Mouse (Mus musculus) lung, postnatal 0 days (tissue): ENCODE measurements at regions not wholly inside any gene's neighbourhood (a gene's known extent, or its start where the extent isn't known, plus 50 kb on each side); places are given as distances from the start of the nearest gene placed in this dataset.
A peak's percentile ranks its signal among the peaks of the same experiment; 100 is the strongest.

Experiments used
- ATAC-seq: fragments of 200-750 bp; cut with Nextera tagmentation; 2 replicates; pipeline ENCODE4 v1.8.0; 2017; ENCODE audit warnings: moderate library complexity
- DNase-seq: peaks from one replicate; pipeline ENCODE4 v3.0.0-alpha.2; 2016; ENCODE audit warnings: low spot score
- H3K27ac ChIP-seq: fragments of 300-500 bp; sonication (generic); 2 replicates; pipeline ENCODE4 v1.5.1; 2014; ENCODE audit warnings: antibody characterized with exemption, mild to moderate bottlenecking, low read length, mixed read lengths
- H3K27me3 ChIP-seq: fragments of 300-500 bp; sonication (generic); replicated peaks from 2 replicates; pipeline ENCODE4 v1.6.1; 2014; ENCODE audit warnings: low read length, mixed read lengths; ENCODE audit not compliant: insufficient read depth
- H3K36me3 ChIP-seq: fragments of 300-500 bp; sonication (generic); 2 replicates; pipeline ENCODE4 v1.6.1; 2014; ENCODE audit warnings: low read length, mixed read lengths; ENCODE audit not compliant: insufficient read depth
- H3K4me1 ChIP-seq: fragments of 300-500 bp; sonication (generic); 2 replicates; pipeline ENCODE4 v1.6.1; 2014; ENCODE audit warnings: antibody characterized with exemption, low read depth, low read length, mixed read lengths; ENCODE audit not compliant: insufficient read depth
- H3K4me2 ChIP-seq: fragments of 300-500 bp; sonication (generic); replicated peaks from 2 replicates; pipeline ENCODE4 v1.6.1; 2014; ENCODE audit warnings: low read depth, mild to moderate bottlenecking, low read length, moderate library complexity, mixed read lengths
- H3K4me3 ChIP-seq: fragments of 300-500 bp; sonication (generic); 2 replicates; pipeline ENCODE4 v1.5.1; 2014; ENCODE audit warnings: low read depth, low read length
- H3K9ac ChIP-seq: fragments of 300-500 bp; sonication (generic); replicated peaks from 2 replicates; pipeline ENCODE4 v1.6.1; 2014; ENCODE audit warnings: low read depth, mild to moderate bottlenecking
- H3K9me3 ChIP-seq: fragments of 300-500 bp; sonication (generic); 2 replicates; pipeline ENCODE4 v1.6.1; 2016; ENCODE audit warnings: low read length, mixed read lengths
- CTCF ChIP-seq: IDR thresholded peaks from 2 replicates; pipeline ENCODE4 v1.5.1; 2016; ENCODE audit warnings: antibody characterized with exemption, mild to moderate bottlenecking
- EP300 ChIP-seq: IDR thresholded peaks from 2 replicates; pipeline ENCODE4 v1.6.1; 2016; ENCODE audit warnings: antibody characterized with exemption, mild to moderate bottlenecking, control low read depth
- WGBS: fragments of 180-500 bp; shearing (Covaris S2); extraction: QIAGEN DNeasy Blood & Tissue Kit; methylation state at CpG from one replicate; pipeline ENCODE4 v1.1.7; 2014; 5-methylcytosine and 5-hydroxymethylcytosine counted together

DNA sequence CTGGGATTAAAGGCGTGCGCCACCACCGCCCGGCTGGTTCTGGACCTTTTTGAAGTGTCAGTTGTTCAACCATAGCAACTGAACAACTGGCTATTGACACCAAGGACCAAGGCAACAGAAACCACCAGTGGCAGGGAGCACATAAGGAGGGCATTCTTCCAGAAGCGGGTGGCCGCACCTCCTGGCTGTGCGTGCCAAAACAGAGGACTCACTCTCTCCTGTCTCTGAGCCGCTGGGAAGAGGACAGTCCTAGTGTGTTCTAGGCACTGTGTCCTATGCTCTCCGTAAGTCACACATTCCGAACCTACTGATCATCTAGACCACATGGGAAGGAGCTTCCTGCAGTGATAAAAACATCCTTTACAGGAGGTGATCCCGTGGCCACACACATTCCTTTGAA is 60.1 kb upstream of the Dlg1 start:
- TF ChIP-seq CTCF (no peak), EP300 (no peak)
- Histone ChIP-seq H3K9ac (no peak overlapping the region), H3K9me3 (no peaks in the 10 kb centered on the region), H3K36me3 (no peaks in the 10 kb centered on the region), H3K4me3 (no peak overlapping the region), H3K27ac (no peak overlapping the region), H3K4me2 (no peak overlapping the region), H3K27me3 (no peaks in the 10 kb centered on the region), H3K4me1 (peaks cover 11% of the 10 kb centered on the region; the same call in 1 of the 2 replicates)
- peak; percentile 20; the same call in 1 of the 2 replicates for ATAC-seq
- 58% methylated on average over 11 of the region's 11 CpGs for WGBS
- peak; percentile 21 for DNase-seq

DNA sequence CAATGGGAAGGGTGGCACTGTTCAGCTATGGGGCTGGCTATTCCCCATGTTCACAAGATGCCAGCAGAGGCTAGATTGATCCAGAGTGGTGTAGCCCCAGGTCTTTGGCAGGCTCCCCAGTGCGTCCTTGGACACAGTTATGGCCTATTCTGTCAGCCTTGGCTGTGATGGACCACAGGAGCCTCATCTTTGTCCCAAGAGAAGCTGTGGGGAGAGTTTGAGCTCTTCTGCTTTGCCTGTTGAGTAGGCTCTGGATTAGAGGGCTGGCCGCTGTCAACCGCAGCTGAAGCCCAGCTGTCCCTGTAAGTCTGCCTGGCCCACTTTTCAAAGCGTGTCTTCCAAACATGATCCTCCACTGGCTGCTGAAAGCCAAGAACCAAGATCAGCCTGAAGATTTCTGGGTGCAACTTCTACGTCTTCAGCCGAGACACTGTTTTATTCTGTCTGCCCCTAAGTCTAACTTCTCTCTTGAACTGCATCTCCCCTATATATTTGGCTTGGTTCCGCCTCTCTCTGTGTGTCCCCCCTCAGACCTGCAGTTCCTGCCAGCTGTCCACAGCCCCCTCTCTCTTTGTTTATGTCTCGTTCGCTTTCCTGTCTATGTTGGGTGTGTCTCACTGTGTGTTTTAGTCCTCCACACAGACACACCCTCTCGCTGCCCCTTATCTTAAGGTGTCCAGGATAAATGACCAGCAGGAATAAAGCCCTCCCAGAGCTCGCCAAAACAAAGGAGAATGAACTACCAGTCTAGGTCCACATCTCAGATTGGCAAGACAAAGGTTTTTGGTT is 56.7 kb upstream of the Dlg1 start:
- H3K36me3 ChIP-seq, result no peaks in the 10 kb centered on the region
- 44% methylated on average over 11 of the region's 11 CpGs for WGBS
- no peak overlapping the region for H3K4me3 ChIP-seq
- peaks cover 11% of the 10 kb centered on the region; the same call in 1 of the 2 replicates for H3K4me1 ChIP-seq
- H3K27me3 ChIP-seq, result no peaks in the 10 kb centered on the region
- ATAC-seq (peak; percentile 81), DNase-seq (peak; percentile 57)
- no peak overlapping the region for H3K9ac ChIP-seq
- TF ChIP-seq CTCF (0 out of 2 replicates have a peak, but pooled peaks have one; percentile 3), EP300 (peak; percentile 68)
- H3K4me2 ChIP-seq, result no peak overlapping the region
- H3K27ac ChIP-seq, result peak overlapping the region; percentile 52
- H3K9me3 ChIP-seq, result no peaks in the 10 kb centered on the region

DNA sequence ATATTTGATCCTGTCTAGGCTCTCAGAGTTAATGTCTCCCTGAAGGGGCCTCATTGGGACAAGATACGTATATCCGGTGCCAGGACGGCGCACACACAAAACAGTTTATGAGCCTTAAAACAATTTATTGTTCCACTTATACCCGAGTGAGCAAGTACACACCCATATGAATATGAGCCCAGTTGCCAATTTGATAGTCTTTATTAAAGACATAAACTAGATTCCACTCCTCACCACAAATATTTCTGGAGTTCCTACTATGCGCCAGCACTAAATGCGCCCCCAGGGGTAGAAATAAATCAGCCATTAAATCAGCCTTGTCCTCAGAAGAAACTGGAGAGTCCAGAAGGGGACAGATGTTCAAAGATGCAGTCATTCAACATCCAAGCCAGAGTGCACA is 54.3 kb upstream of the Dlg1 start:
- H3K27ac ChIP-seq, result no peak overlapping the region
- no peak for TF ChIP-seq EP300
- WGBS, result 78% methylated on average over 7 of the region's 7 CpGs

DNA sequence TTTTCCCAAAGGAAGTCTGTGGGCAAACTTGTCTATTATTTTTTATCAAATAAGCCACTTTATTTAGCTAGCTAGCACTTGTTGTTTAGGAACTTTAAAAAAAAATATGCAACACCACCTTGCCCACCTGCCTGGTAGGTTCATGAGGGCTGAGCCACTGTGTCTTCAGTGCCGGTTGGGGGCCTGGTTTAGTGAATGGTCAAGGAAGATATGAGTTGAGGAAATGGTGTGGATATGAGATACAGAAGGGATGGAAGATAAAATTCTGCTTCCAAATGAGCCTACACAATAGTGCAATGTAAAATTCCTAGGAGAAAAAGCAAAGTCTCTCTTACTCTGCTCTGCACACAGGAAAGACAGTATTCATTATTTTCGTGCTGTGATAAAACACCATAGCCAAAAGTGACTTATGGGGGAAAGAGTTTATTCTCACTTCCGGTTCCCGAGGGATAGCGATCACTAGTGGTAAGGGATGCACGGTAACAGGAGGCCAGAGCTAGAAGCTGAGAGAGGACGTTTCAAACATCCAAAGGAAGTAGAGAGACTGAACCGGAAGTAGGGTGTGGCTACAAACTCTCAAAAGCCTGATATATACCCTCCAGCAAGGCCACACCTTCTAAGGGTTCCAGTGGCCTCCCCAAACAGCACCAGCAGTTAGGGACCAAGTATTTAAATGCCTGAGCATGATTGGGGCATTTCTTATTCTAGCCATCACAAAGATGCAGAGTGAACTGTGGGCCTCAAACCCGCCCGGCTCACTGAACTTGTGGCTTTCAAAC is 53.7 kb upstream of the Dlg1 start:
- DNase-seq, result peak; percentile 41
- Histone ChIP-seq H3K27ac (no peak overlapping the region), H3K9ac (no peak overlapping the region), H3K36me3 (no peaks in the 10 kb centered on the region), H3K4me2 (no peak overlapping the region), H3K9me3 (no peaks in the 10 kb centered on the region), H3K4me3 (no peak overlapping the region), H3K27me3 (no peaks in the 10 kb centered on the region), H3K4me1 (peaks cover 8% of the 10 kb centered on the region; the same call in 1 of the 2 replicates)
- ATAC-seq, result no peak
- 65% methylated on average over 10 of the region's 10 CpGs for WGBS
- TF ChIP-seq CTCF (no peak), EP300 (no peak)

More for the DNA sequence above, 54.3 kb upstream of the Dlg1 start:
- H3K4me1 ChIP-seq, result peaks cover 8% of the 10 kb centered on the region; the same call in 1 of the 2 replicates
- ATAC-seq (no peak), DNase-seq (no peak)
- H3K9ac ChIP-seq, result no peak overlapping the region
- H3K4me2 ChIP-seq, result no peak overlapping the region
- no peaks in the 10 kb centered on the region for H3K27me3 ChIP-seq
- no peaks in the 10 kb centered on the region for H3K36me3 ChIP-seq
- H3K9me3 ChIP-seq, result no peaks in the 10 kb centered on the region
- H3K4me3 ChIP-seq, result no peak overlapping the region
